Mouse (Mus musculus) midbrain, embryonic 10.5 days (tissue): ENCODE measurements at regions not wholly inside any gene's neighbourhood (a gene's known extent, or its start where the extent isn't known, plus 50 kb on each side); places are given as distances from the start of the nearest gene placed in this dataset.

Experiments used
- DNase-seq: peaks from one replicate; pipeline ENCODE4 v3.0.0-alpha.2; 2017; ENCODE audit warnings: low spot score
- H3K27ac ChIP-seq: fragments of 300-500 bp; sonication (generic); replicated peaks from 2 replicates; pipeline ENCODE4 v1.5.1; 2016; ENCODE audit warnings: mild to moderate bottlenecking
- H3K27me3 ChIP-seq: fragments of 300-500 bp; sonication (generic); 2 replicates; pipeline ENCODE4 v1.6.1; 2016; ENCODE audit warnings: low read depth, mild to moderate bottlenecking; ENCODE audit not compliant: poor library complexity, severe bottlenecking
- H3K36me3 ChIP-seq: fragments of 300-500 bp; sonication (generic); 2 replicates; pipeline ENCODE4 v1.6.1; 2016; ENCODE audit warnings: mild to moderate bottlenecking, moderate library complexity
- H3K4me1 ChIP-seq: fragments of 300-500 bp; sonication (generic); 2 replicates; pipeline ENCODE4 v1.6.1; 2016
- H3K4me3 ChIP-seq: fragments of 300-500 bp; sonication (generic); 2 replicates; pipeline ENCODE4 v1.5.1; 2016; ENCODE audit warnings: mild to moderate bottlenecking, moderate library complexity
- H3K9me3 ChIP-seq: fragments of 300-500 bp; sonication (generic); replicated peaks from 2 replicates; pipeline ENCODE4 v1.6.1; 2016; ENCODE audit warnings: mild to moderate bottlenecking
- WGBS: fragments of 180-500 bp; shearing (Covaris S2); methylation state at CpG from one replicate; pipeline ENCODE4 v1.1.7; 2016; 5-methylcytosine and 5-hydroxymethylcytosine counted together

DNA sequence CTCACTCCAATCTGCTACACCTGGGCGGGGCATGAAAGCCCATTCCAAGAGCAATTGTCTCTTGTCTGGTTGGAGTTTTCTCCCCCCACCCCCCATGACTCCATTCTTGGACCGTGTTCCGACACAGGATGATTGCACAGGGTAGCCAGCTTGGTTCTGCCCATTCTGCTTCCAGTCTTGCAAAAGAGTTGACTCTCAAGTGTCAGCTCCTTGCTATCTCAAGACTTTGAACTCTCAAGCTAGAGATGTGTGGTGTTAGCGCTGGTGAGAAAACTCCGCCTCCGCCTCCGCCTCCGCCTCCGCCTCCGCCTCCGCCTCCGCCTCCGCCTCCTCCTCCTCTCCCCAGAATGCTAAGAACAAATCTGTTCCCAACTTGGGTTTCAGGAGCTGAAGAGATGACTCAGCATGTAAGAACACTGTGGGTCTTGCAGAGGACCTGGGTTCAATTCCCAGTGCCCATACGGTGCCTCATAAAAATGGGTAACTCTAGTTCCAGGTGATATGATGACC, 135.1 kb downstream of the Bcat1 start:
- no peaks in the 10 kb centered on the region for H3K27me3 ChIP-seq
- 92% methylated on average over 14 of the region's 14 CpGs for WGBS
- no peaks in the 10 kb centered on the region for H3K9me3 ChIP-seq
- no peak overlapping the region for H3K27ac ChIP-seq
- H3K4me3 ChIP-seq = no peak overlapping the region
- DNase-seq = no peak
- peaks cover 22% of the 10 kb centered on the region for H3K4me1 ChIP-seq
- no peaks in the 10 kb centered on the region for H3K36me3 ChIP-seq

DNA sequence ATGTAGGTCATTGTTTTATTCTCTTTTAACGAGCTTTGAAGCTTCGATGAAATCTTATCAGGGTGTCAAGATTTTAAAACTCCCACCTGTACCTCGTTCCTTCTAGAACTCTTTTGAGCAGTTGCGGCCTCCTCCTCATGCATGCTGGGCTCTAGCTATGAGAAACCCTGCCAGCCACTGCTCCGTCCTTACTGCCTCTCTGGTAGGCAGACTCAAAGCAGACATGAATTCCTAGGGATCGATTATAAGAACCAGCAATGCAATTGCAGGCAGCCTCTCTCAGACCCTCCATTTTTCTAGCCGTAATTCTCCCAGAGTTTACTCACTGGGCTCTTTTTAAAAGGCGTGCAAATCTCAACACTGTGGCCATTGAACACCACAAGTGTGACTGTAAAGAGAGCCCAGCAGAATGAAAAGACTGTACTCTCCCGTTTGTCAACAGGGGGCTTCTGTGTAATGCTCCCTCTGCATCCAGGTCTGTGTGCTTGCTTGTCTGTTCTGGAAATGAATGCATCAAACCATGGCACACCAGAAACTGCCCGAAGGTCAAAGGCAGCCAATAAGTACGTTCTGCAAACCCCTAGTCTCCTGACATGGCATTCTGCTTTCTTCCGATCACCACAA, 137.3 kb downstream of the Bcat1 start:
- WGBS = 87% methylated on average over 12 of the region's 12 CpGs
- no peak overlapping the region for H3K27ac ChIP-seq
- no peaks in the 10 kb centered on the region for H3K36me3 ChIP-seq

DNA sequence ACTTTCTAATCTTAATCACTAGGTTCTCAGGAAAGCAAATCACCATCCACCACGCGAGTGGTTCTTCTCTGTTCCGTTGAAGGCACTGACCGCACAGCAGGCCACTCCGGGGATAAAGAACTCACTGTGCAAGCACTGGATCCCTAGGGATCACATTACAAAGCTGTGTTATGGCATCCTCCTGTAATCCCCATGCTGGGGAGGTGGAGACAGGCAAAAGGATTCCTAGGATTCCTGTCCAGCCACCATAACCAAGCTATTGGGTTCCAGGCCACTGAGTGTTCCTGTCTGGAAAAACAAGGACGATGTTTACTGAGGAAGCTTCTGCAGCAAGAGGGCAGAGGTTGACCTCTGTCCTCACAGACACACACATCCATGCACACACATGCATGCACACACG, 138.8 kb downstream of the Bcat1 start:
- H3K9me3 ChIP-seq = peaks cover 5% of the 10 kb centered on the region; the same call in 1 of the 2 replicates
- H3K4me1 ChIP-seq = no peaks in the 10 kb centered on the region
- DNase-seq = no peak
- H3K4me3 ChIP-seq = no peak overlapping the region
- H3K36me3 ChIP-seq = no peaks in the 10 kb centered on the region
- no peak overlapping the region for H3K27ac ChIP-seq
- no peaks in the 10 kb centered on the region for H3K27me3 ChIP-seq
- 54% methylated on average over 7 of the region's 7 CpGs for WGBS

More for the DNA sequence above, 137.3 kb downstream of the Bcat1 start:
- Histone ChIP-seq H3K27me3 (no peaks in the 10 kb centered on the region), H3K4me1 (peaks cover under 1% of the 10 kb centered on the region; the same call in 1 of the 2 replicates), H3K9me3 (no peaks in the 10 kb centered on the region), H3K4me3 (no peak overlapping the region)
- no peak for DNase-seq

DNA sequence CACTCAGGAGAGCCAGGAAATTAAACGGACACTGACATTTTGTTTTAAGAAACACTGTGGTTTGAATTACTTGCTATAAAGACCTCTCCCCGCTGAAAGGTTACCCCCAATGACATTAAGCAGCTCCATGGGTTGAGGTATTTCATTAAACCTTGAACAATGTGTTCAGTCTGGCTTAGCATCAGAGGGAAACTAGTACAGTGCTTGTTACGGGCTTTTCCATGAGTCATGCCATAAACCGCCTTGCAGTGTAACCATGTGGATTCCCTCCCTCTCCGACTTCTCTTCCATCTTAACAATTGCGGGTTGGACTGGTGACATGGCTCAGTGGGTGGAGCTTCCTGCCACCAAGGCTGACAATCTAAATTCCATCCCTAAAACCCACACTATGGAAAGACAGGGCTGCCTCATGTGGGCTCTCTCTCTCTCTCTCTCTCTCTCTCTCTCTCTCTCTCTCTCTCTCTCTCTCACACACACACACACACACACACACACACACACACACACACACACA, 142.2 kb downstream of the Bcat1 start:
- DNase-seq = no peak
- no peaks in the 10 kb centered on the region for H3K4me1 ChIP-seq
- peaks cover 6% of the 10 kb centered on the region; the same call in 1 of the 2 replicates for H3K9me3 ChIP-seq
- H3K27ac ChIP-seq = no peak overlapping the region
- no peaks in the 10 kb centered on the region for H3K27me3 ChIP-seq
- no peak overlapping the region for H3K4me3 ChIP-seq
- no peaks in the 10 kb centered on the region for H3K36me3 ChIP-seq
- WGBS = 88% methylated on average over 6 of the region's 6 CpGs

DNA sequence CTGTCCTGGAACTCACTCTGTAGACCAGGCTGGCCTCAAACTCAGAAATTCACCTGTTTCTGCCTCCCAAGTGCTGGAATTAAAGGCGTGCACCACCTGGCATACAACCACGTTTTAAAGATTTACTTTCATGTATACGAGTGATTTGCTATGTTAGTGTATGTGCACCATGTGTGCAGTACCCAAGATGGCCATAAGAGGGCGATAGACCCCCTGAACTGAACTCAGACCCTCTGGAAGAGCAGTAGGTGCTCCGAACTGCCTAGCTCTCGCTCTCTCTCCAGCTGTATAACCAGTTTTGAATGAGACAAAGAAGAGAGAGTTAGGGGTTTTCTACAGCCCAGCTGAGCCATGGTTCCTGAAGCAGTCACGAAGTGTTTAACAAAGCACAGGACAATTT, 143.6 kb downstream of the Bcat1 start:
- Histone ChIP-seq H3K27me3 (no peaks in the 10 kb centered on the region), H3K4me3 (no peak overlapping the region), H3K36me3 (no peaks in the 10 kb centered on the region), H3K27ac (no peak overlapping the region), H3K9me3 (peaks cover 6% of the 10 kb centered on the region; the same call in 1 of the 2 replicates), H3K4me1 (no peaks in the 10 kb centered on the region)
- 82% methylated on average over 7 of the region's 7 CpGs for WGBS
- DNase-seq = no peak

DNA sequence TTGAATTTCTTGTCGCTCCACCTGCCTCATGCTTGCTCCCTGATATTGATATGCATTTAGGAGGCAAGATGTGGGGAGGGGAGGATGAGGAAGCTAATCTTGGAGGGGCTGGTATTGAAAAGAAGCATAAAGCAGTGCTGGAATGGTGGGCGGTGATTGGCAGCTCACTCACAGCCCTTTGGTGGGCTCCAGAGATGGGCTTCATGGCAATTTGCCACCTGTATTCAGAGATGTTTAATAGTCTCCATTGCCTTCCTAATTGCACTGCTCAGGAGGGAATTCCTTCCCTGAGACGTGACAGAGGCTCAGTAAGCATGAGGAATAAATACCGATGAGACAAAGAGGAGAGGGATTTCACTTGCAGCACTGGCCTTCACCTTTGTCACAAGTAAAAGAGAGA, 146.0 kb downstream of the Bcat1 start:
- 74% methylated on average over 4 of the region's 4 CpGs for WGBS
- DNase-seq = no peak
- Histone ChIP-seq H3K27ac (no peak overlapping the region), H3K27me3 (no peaks in the 10 kb centered on the region), H3K36me3 (no peaks in the 10 kb centered on the region), H3K4me3 (no peak overlapping the region), H3K9me3 (peaks cover 6% of the 10 kb centered on the region; the same call in 1 of the 2 replicates), H3K4me1 (no peaks in the 10 kb centered on the region)

DNA sequence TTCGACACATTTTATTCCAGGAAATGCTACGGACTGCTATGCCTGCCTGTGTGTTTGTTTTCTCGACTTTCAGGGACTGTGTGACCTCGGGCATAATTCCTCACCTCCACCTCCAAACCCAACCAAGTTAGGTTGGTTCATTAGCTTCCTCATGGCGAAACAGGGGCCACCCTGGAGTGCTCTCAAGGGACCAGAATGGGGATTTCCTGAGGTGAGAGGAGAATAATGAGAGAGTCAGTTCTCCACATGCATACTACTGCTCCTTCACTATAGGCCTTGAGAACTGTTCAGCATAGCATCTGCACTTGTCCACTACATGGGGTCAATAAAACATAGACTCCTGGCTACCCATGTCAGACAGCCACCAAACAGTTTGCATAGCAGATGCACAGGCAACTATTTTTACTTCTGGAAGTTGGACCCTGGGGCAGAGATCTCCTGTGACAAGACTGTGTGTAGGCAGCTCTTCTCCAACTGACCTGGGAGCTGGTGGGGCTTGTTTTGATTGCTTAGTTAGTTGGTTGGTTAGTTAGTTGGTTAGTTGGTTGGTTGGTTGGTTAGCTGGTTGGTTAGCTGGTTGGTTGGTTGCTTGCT, 146.6 kb downstream of the Bcat1 start:
- no peak for DNase-seq
- Histone ChIP-seq H3K4me1 (no peaks in the 10 kb centered on the region), H3K4me3 (no peak overlapping the region), H3K27me3 (no peaks in the 10 kb centered on the region), H3K27ac (no peak overlapping the region), H3K9me3 (peaks cover 6% of the 10 kb centered on the region; the same call in 1 of the 2 replicates), H3K36me3 (no peaks in the 10 kb centered on the region)
- WGBS = 89% methylated on average over 5 of the region's 5 CpGs

DNA sequence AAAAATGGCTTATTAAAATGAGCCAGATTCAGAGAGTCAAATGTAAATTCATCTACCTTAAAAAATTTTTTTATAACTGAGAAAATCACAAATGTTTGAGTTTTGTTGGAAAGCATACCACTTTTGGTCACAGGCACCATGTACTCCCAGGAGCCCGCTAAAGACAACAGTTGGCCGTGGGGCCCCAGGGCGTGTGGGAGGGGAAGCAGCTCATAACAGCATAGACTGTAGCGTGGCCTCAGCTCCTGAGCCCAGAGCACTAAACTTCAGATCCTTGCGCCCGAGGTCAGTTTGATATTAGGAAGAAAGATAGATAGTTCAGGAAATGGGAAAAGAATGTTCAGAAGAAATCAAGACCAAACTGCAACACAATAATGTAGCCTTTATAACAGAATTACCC, 145.8 kb upstream of the Sox5 start:
- H3K36me3 ChIP-seq = no peaks in the 10 kb centered on the region
- no peak for DNase-seq
- H3K27me3 ChIP-seq = no peaks in the 10 kb centered on the region
- H3K4me3 ChIP-seq = no peak overlapping the region
- H3K4me1 ChIP-seq = no peaks in the 10 kb centered on the region
- H3K9me3 ChIP-seq = peaks cover 5% of the 10 kb centered on the region; the same call in 1 of the 2 replicates
- 85% methylated on average over 6 of the region's 6 CpGs for WGBS
- no peak overlapping the region for H3K27ac ChIP-seq

DNA sequence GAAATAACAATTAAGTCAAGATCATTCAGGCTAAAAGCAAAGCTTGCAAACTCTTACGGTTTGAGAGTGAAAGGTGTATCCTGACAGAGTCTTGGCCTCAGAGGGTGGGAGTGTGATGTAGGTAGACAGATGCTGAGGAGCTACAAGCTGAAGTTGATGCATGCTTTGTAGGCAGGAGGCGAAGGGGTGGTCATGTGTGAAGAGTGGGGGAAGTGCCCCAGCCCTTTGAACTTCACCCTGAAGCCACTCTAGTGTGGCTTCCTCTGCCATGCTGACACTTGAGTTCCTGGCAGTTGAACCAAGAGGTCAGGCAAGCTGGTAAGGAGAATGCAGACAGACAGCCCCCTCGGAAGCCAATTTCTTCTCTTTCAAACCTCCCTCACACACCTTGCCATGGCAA, 141.0 kb upstream of the Sox5 start:
- H3K36me3 ChIP-seq = no peaks in the 10 kb centered on the region
- H3K4me1 ChIP-seq = no peaks in the 10 kb centered on the region
- H3K4me3 ChIP-seq = no peak overlapping the region
- WGBS = 84% methylated on average over 3 of the region's 3 CpGs
- no peak for DNase-seq
- H3K27me3 ChIP-seq = no peaks in the 10 kb centered on the region
- H3K9me3 ChIP-seq = no peaks in the 10 kb centered on the region
- no peak overlapping the region for H3K27ac ChIP-seq

DNA sequence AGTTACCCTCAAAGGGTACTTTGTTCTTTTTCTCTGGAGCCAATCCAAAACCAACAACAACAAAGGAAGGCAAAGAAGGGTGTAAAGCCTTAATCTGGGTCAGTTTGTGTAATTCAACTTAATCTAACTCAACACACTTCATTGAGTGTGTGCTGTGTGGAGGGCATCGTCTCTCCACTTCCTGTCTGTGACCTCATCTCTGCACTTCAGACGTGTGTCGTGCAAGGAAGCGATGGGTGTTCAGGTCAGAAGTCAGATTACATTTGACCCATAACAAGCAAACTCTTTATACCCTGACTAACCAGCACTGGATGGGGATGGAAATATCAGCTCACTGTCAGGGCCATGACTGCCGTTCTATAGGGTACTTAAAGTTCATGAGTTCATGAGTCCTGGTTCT, 138.0 kb upstream of the Sox5 start:
- no peaks in the 10 kb centered on the region for H3K9me3 ChIP-seq
- H3K36me3 ChIP-seq = no peaks in the 10 kb centered on the region
- 75% methylated on average over 5 of the region's 5 CpGs for WGBS
- no peak overlapping the region for H3K4me3 ChIP-seq
- no peak overlapping the region for H3K27ac ChIP-seq
- DNase-seq = no peak
- peaks cover 6% of the 10 kb centered on the region; the same call in 1 of the 2 replicates for H3K4me1 ChIP-seq
- no peaks in the 10 kb centered on the region for H3K27me3 ChIP-seq

DNA sequence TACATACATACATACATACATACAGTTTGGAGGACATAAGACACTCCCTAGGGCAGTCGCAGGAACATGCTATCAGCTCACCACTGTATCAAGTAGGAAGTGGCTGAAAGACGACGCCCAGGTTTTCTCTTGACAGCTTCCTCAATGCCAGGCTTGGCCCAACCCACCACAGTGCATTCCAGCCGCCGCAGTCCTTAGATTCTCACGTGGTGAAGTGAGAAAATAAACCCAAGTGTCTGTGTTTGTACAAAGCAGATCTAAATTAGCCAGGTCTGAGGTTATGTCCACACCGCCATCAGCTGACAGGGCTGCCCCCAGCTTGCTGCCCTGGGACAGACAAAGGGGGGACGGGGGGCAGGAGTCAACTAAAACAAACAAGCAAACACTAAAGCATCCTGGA, 135.4 kb upstream of the Sox5 start:
- no peaks in the 10 kb centered on the region for H3K27me3 ChIP-seq
- H3K9me3 ChIP-seq = no peaks in the 10 kb centered on the region
- 55% methylated on average over 8 of the region's 8 CpGs for WGBS
- H3K27ac ChIP-seq = no peak overlapping the region
- no peaks in the 10 kb centered on the region for H3K36me3 ChIP-seq
- DNase-seq = peak; percentile 43
- H3K4me1 ChIP-seq = peaks cover 6% of the 10 kb centered on the region; the same call in 1 of the 2 replicates
- no peak overlapping the region for H3K4me3 ChIP-seq

DNA sequence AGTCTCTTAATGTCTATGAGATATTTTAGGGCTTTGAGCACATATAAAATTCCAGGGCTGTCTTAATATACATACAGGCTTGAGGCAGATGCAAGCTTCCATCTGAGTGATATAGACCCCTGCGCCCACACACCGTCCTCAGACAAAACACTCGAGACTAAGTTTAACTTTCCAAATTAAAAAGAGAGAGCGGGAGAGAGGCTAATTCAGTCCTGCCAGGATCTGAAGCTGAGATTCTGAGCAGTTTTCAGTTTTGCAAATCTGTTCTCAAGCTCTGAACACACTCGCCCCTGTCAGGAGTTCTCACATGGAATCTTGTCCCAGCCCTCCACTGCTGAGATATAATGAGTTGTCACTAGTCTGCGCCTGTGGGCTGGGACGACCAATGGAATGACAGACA, 130.0 kb upstream of the Sox5 start:
- Histone ChIP-seq H3K27ac (no peak overlapping the region), H3K36me3 (no peaks in the 10 kb centered on the region), H3K9me3 (no peaks in the 10 kb centered on the region), H3K4me3 (no peak overlapping the region), H3K4me1 (peaks cover 6% of the 10 kb centered on the region), H3K27me3 (no peaks in the 10 kb centered on the region)
- no peak for DNase-seq
- WGBS = 84% methylated on average over 6 of the region's 7 CpGs

DNA sequence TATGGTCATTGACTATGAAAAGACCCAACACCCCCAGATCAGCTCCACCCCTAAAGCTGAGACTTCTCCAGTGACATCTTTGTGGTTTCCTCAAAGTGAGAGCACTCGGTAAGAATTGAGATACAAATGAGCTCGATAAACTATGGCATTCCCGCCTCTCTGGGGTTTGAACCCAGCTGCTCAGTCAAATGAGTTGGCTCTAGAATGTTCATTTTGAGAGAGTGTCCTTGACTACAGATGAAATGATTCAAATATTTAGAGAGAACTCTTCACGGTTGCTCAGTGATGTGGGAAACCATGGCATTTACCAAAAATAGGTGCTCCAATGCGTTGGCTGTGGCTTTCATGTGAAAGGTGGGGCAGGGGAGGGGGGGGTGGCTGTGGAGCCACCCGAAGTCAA, 128.6 kb upstream of the Sox5 start:
- H3K27ac ChIP-seq = no peak overlapping the region
- H3K4me1 ChIP-seq = peaks cover 6% of the 10 kb centered on the region
- DNase-seq = no peak
- no peak overlapping the region for H3K4me3 ChIP-seq
- no peaks in the 10 kb centered on the region for H3K27me3 ChIP-seq
- WGBS = 85% methylated on average over 6 of the region's 6 CpGs
- no peaks in the 10 kb centered on the region for H3K36me3 ChIP-seq
- H3K9me3 ChIP-seq = no peaks in the 10 kb centered on the region
